Mouse (Mus musculus) monocyte, adult 5-6 weeks (primary cell): Measurements from ENCODE around the gene Slc25a33. TPM values are rescaled to one million over a fixed set of nuclear protein-coding genes. Genes with fewer than 3 reads are reported as not detected.

Experiments used
- ATAC-seq: fragments of 153-309, 156-312 bp; replicated peaks from 2 replicates; pipeline ENCODE4 v1.8.0; 2017; ENCODE audit warnings: mild to moderate bottlenecking; ENCODE audit not compliant: low TSS enrichment, insufficient number of reproducible peaks, severe bottlenecking, poor library complexity, low FRiP score
- total RNA-seq: library from RNA; stranded (forward); fragments of 200-1000, 200-491, 200-594 nt; gene quantifications from 3 replicates; pipeline ENCODE4 v1.2.3, GENCODE M21; 2017

Slc25a33 gene
- total RNA-seq, 1 experiment from 2014 or later = 13.1 TPM

GRCm38 (mm10) chr4:149735624-149736250 lies 38.3 kb downstream of the Slc25a33 start:
- ATAC-seq = no peak

GRCm38 (mm10) chr4:149734730-149735475 lies 39.2 kb downstream of the Slc25a33 start:
- ATAC-seq = no peak

GRCm38 (mm10) chr4:149734246-149734645 lies 39.8 kb downstream of the Slc25a33 start:
- no peak for ATAC-seq

- ATAC-seq = no peak
These were observed 40.3 kb downstream of the Slc25a33 start for GRCm38 (mm10) chr4:149733748-149734147.

- no peak for ATAC-seq
These were observed 41.3 kb downstream of the Slc25a33 start for GRCm38 (mm10) chr4:149732800-149733199.

GRCm38 (mm10) chr4:149732313-149732712 lies 41.8 kb downstream of the Slc25a33 start:
- no peak for ATAC-seq

- ATAC-seq = no peak
These were observed 43.2 kb downstream of the Slc25a33 start for GRCm38 (mm10) chr4:149730827-149731226.

GRCm38 (mm10) chr4:149728810-149729209 lies 45.3 kb downstream of the Slc25a33 start:
- no peak for ATAC-seq

GRCm38 (mm10) chr4:149727636-149728035 lies 46.4 kb downstream of the Slc25a33 start:
- ATAC-seq = no peak

GRCm38 (mm10) chr4:149725661-149726350 lies 48.3 kb downstream of the Slc25a33 start:
- no peak; the same call in 1 of the 2 replicates for ATAC-seq

GRCm38 (mm10) chr4:149724916-149725470 lies 49.1 kb downstream of the Slc25a33 start:
- ATAC-seq = no peak

- no peak for ATAC-seq
These were observed 50.0 kb downstream of the Slc25a33 start for GRCm38 (mm10) chr4:149723855-149724731.

- no peak for ATAC-seq
These were observed 51.1 kb downstream of the Slc25a33 start for GRCm38 (mm10) chr4:149723021-149723390.

- no peak for ATAC-seq
These were observed 51.7 kb downstream of the Slc25a33 start for GRCm38 (mm10) chr4:149722104-149723020.

- ATAC-seq = no peak
These were observed 52.9 kb downstream of the Slc25a33 start for GRCm38 (mm10) chr4:149721163-149721562.

- no peak for ATAC-seq
These were observed 54.4 kb downstream of the Slc25a33 start for GRCm38 (mm10) chr4:149719686-149720085.

GRCm38 (mm10) chr4:149714542-149714941 lies 59.5 kb downstream of the Slc25a33 start:
- ATAC-seq = no peak

- ATAC-seq = no peak
These were observed 62.1 kb downstream of the Slc25a33 start for GRCm38 (mm10) chr4:149711955-149712354.
